Mouse (Mus musculus) fat pad, adult 2 months (tissue): ENCODE data around the gene Cep250.
A peak's percentile ranks its signal among the peaks of the same experiment; 100 is the strongest.

Experiments used
- DNase-seq: peaks from one replicate; pipeline ENCODE4 v3.0.0-alpha.2; 2011; ENCODE audit warnings: low read depth, low spot score; ENCODE audit errors: extremely low read depth

Cep250 gene

DNA sequence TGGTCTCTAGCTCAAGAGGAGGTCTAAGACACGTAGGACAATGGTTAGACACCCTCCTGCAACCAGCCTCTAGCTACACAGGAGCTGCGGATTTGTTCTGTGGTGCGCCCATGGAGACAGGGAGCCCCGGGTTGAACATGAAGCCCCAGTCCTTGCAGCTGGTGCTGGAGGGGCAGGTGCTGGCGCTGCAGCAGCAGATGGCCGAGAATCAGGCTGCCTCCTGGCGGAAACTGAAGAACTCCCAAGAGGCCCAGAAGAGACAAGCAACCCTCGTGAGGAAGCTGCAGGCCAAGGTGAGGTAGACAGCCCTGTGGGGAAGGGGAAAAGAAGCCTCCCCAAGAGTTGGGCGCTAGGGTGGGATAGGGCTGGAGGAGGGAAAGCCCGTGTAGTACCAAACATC, 5.6 kb downstream of the Cep250 start:
- DNase-seq, result no peak

DNA sequence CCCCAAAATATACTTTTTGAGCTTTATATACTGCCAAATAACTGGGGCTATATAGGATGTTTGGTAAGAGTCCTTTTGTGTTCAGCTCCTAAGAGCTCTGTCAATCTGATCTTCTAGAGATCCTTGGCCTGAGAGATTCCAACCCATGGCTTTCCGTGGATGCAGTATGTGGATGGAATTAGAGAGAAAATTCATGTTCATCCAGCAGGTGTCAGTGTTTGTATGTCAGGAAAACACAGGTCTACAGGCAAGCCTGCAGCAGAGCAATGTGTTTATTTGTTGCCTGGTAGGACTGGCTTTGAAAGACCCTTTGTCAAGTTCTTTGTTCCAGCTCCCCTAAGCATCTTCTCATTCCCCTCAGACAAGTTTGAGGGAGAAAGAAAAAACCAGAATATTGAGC, 6.7 kb downstream of the Cep250 start:
- no peak for DNase-seq

DNA sequence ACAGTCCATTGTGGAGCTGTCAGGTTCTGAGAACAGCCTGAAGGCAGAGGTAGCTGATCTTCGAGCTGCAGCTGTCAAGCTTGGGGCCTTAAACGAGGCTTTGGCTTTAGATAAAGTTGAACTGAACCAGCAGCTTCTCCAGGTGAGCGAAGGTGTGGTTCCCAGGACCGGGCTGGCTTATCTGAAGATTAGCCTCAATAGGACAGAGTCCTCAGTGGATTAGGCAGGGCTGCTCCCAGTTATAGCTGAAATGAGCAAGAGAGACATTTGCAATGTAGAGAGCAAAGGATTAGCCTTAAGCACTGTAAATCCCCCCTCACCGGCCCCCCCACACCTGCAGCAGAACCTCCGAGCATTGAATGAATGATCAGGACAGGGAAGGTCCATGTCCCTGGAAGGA, 17.1 kb downstream of the Cep250 start:
- DNase-seq, result no peak

DNA sequence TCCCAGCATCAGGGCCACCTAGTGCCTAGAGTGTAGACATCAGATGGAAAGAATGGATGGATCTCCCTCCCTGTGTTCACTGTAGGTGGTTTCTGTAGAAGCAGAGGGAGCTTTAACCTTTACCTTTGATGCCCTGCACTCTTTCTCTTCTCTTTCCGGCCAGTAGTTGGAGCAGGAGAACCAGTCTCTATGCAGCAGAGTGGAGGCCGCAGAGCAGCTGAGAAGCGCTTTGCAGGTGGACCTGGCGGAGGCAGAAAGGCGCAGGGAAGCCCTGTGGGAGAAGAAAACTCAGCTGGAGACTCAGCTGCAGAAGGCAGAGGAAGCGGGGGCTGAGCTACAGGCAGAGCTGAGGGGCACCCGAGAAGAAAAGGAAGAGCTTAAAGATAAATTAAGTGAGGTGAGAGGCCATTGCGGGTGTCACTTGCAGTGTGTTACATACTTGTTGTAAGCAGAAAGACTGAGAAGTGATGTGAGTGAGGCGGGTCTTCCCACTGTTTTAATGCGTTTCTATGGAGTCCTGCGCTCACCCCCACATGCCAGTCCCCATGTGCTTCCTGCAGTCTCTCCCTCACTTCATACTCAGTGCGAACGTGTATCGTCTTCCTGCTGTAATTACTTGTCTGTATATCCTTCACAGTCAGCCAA, 18.0 kb downstream of the Cep250 start:
- DNase-seq, result no peak

DNA sequence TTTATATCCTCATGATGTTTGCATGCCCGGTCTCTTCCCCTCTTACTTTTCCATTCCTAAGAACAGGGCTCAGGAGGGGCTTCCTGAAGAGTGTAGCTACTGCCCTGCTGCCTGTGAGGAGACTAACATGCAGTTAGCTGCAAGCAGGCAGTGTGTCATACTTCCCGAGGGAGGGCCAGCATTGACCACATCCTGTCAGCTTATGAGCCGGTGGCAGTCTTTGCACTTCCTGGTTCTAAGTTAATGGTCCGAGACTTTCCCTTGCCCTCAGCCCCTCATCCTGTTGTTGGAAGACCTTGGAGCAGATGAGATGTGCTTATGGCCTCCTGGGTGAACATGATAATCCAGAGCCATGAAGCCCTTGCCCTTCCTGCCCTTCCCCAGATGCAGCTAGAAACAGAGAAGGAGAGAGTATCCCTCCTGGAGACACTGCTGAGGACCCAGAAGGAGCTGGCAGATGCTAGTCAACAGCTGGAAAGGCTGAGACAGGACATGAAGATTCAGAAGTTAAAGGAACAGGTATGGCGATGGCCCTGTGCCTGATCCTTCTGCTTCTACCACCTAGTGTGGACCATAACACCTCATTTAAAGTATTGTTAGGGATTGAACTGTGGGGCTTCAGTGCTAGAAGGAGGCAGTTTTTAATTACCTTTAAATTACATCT, 23.2 kb downstream of the Cep250 start:
- DNase-seq, result no peak

DNA sequence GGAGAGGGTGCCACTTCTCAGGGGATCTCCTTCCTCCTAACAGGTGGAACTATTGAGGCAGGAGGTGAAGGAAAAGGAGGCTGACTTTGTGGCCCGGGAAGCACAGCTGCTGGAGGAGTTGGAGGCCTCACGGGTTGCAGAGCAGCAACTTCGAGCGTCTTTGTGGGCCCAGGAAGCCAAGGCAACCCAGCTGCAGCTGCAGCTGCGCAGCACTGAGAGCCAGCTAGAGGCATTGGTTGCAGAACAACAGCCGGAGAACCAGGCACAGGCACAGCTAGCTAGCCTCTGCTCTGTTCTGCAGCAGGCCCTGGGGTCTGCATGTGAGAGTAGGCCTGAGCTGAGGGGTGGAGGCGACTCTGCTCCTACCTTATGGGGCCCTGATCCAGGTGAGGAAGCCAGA, 29.5 kb downstream of the Cep250 start:
- DNase-seq, result no peak

DNA sequence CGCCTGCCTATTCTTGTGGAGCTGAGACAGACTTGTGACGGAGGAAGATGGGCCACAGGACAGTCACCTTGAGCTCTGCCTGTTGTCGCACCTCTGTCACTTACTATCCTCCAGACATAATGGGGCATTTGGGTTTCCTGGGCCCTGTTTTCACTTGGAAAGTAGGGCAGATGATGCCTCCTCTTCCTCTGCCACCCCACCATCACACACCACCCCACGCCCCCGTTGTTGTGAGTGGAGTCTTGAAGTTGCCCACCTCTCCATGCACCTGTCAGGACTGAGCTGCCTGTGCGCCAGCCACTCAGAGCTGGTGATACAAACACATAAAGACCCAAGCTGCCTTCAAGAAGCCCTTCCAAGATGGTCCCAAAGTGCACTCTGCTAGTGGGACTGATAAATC, 30.9 kb downstream of the Cep250 start:
- no peak for DNase-seq

DNA sequence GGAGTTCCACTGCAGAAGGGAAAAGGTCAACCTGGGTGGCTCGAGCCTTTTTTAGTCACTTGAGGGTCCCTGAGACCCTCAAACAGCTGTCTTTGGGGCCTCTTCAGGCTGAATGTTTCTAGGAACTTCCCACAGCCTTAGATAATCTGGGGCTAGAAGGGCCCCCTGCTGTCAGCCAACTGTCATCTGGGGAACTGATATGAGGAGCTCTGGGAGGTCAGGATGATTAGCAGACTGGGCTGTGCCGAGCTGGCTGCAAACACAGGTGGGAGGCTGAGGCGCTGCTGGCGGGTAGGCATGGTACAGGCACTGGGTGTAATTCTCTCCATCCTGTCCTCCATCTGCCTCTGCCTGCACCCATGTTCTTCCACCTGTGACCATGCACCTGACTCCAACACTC, 32.8 kb downstream of the Cep250 start:
- DNase-seq, result no peak

DNA sequence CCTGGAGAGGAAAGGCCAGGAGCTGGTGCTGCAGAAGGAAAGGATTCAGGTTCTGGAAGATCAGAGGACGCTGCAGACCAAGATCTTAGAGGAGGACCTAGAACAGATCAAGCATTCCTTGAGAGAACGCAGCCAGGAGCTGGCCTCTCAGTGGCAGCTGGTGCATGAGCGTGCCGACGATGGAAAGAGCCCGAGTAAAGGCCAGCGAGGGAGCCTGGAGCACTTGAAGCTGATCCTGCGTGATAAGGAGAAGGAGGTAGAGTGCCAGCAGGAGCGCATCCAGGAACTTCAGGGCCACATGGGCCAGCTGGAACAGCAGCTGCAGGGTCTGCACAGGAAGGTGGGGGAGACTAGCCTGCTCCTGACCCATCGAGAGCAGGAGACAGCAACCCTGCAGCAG, 34.9 kb downstream of the Cep250 start:
- DNase-seq, result no peak

DNA sequence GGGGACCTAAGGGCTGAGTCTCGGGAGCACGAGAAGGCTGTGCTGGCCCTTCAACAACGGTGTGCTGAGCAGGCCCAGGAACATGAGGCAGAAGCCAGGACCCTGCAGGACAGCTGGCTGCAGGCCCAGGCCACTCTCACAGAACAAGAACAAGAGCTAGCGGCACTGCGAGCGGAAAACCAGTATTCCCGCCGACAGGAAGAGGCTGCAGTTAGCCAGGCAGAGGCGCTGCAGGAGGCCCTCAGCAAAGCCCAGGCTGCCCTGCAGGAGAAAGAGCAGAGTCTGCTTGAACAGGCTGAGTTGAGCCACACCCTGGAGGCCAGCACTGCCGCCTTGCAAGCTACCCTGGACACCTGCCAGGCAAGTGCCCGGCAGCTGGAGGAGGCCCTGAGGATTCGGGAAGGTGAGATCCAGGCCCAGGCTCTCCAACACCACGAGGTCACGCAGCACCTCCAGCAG, 35.6 kb downstream of the Cep250 start:
- peak; percentile 7 for DNase-seq

DNA sequence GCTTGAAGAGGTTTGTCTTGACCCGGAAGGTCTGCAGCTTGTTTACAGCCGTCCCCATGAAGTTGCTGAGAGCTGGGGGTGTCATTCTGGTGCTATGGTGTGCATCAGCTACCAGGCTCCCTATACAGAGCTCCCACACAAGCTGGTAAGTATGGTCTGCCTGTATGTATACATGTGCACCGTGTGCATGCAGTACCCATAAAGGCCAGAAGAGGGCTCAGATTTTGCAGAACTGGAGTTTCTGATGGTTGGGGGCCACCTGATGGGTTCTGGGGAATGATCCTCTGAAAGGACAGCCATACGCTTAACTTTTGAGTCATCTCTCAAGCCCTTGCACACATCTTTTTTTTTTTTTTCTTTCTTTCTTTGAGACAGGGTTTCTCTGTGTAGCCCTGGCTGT, 49.1 kb downstream of the Cep250 start:
- no peak for DNase-seq

DNA sequence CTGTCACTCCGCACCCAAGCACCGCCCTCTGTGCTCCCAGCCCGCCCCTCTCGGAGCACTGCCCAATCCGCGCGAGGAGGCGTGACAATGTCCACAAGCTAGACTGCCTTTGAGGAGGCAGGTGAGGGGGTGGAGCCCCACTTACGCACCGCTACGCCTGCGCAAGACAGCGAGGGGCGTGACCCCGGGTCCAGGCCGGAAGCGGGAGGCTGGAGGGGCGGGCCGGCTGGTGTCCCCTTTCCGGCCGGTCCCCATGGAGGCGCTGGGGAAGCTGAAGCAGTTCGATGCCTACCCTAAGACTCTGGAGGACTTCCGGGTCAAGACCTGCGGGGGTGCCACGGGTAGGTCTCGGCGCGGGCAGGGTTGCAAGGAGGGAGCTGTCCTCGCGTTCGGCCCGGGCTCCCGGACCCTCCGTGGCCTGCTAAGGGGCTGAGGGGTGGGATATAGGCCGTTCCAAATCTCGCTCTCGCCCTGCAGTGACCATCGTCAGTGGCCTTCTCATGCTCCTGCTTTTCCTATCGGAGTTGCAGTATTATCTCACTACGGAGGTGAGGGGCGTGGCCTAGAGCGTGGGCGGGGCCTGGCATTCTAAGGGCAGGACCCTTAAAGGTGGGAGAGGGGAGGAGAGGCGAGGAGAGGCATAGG, 51.8 kb downstream of the Cep250 start, which contains the start of the genes 6430550D23Rik and Ergic3:
Gene 6430550D23Rik (minus strand): TSS at position 90 of the 645 bp plus-strand sequence.
Gene Ergic3 (plus strand): TSS at position 158 of the 645 bp plus-strand sequence.
- DNase-seq, result peak; percentile 71

DNA sequence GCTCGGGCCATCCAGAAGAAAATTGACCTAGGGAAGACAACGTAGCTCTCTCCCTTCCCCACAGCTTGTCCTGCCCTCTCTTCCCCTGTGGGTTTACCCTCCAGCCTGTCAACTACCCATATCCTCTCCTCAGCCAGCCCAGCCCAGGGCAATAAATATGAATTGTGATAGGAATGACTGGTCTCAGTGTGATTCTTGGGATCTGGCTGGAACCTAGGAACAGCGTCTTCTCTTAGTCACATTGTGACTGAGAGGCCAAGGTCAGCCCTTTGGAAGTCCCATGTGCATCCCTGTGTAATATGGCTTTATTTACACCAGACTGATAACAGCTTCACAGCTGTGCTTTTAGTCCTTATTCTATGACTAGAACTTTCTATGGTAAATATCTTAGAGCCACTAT, 61.8 kb downstream of the Cep250 start:
- no peak for DNase-seq

DNA sequence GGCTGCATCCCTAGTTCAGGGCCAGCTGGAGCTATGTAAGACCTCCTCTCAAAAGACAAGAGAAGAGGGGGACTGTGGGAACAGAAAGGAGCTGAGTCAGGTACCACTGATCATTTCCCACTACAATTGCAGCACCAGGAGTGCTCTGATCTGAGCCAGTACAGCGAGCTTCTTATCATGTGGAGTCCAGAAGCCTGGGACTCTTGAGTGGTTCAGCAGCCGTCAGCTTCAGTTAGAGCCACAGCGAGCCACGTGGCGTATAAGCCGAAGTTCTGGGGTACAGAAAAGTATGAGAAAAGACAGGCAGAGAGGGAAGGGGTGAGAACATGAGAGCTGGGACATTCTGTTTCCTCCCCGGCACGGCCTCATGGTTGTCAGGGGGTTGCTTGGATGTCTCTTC, 65.0 kb downstream of the Cep250 start:
- DNase-seq, result no peak

DNA sequence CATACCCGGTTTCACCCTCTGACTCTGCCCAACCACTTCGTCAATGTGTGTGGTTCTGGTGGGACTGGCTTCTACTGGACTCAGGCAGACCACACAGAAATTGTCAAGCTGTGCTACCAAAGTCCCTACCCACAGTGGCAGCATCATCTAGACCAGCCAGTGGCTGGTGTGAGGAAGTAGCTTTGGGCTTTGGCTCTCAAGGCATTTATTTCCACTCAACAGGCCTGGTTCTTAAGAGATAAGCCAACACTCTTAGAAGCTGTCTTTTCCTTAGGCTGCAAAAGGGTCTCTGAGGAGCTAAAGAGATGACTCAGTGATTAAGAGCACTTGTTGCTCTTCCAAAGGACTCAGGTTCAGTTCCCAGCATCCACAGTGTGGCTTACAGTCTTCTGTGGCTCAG, 65.5 kb downstream of the Cep250 start:
- no peak for DNase-seq

DNA sequence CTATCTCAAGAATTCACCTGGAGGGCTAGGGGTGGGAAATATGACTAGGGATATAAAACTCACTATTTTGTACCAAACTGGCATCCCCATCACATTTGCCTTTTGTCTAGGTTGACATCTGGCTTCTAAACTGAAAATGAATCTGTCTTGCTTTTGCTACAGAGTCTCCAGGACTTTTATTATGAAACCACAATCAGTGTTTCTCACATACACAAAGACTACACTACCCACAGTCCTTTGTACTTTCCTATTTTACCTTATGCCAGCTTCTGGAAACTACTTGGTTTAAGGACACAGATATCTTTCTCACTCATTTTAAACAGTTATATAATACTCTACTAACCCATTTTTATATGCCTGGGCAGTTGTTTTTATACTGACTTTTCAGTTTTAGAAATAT, 69.2 kb downstream of the Cep250 start:
- DNase-seq, result no peak

DNA sequence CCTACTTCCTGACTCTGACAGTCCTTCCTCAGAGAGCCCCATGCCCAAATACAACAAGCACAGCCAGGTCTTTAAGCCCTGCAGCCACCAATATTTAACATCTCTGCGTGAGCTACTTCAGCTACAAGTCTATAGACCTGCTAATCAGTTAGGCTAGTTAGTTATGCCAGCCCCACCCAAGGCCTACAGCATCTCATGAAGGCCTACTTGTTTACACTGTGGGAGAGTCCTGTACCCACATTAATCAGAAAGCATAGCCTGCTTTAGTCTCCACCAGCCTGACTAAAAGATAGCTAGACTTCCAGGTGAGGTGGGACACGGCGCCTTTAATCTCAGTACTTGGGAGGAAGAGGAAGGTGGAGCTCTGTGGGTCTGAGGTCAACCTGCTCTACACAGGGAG, 83.1 kb downstream of the Cep250 start:
- DNase-seq, result no peak

DNA sequence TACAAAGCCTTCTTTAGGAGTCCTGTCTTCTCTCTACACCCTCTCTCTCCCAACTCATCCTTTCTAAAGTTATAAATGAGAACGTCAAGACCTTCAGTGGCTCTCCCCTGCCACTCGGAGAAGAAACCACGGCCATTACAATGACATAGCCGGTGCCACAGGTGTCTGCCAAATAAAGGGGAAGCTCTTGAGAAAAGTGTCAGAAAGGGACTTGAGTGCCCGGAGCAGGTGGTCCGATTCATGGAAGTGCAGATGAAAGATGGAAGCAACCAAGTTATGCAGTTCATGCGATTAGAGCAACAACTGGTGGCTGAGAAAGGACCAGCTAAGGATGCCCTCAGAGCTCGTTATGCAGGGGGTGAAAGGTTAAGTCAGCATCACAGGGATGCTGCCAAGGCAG, 86.6 kb downstream of the Cep250 start:
- DNase-seq, result no peak

DNA sequence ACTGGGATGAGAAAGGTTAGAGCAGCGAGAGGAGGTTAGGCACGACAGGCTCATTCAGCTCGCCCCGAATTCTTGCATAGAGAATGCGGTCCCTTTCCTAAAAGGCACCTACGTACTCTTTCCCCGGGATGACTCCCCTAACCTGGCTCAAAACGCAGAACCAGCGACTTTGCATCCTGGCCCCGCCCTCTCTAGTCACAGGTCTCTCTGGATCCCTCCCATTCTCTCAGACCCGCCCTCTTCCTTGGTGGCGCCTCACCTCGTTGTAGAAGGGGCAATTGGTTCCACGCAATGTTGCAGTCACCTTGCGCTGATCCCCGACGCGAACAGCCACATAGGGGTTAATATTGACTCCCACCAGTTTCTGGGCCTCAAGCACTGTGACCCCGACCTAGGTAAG, 91.7 kb downstream of the Cep250 start:
- no peak for DNase-seq
